Mouse (Mus musculus) midbrain, postnatal 0 days (tissue): Measurements from ENCODE around the gene Zfhx3. TPM values are rescaled to one million over a fixed set of nuclear protein-coding genes. Genes with fewer than 3 reads are reported as not detected.

Source experiments
- ATAC-seq: fragments of 200-750 bp; cut with Nextera tagmentation; 2 replicates; pipeline ENCODE4 v1.8.0; 2017; ENCODE audit warnings: moderate number of reproducible peaks, mild to moderate bottlenecking, moderate TSS enrichment, moderate library complexity; ENCODE audit not compliant: low FRiP score
- DNase-seq: peaks from one replicate; pipeline ENCODE4 v3.0.0-alpha.2; 2015; ENCODE audit warnings: low spot score
- H3K27ac ChIP-seq: fragments of 300-500 bp; sonication (generic); 2 replicates; pipeline ENCODE4 v1.5.1; 2014; ENCODE audit warnings: low read depth, mild to moderate bottlenecking, low read length, mixed read lengths
- H3K27me3 ChIP-seq: fragments of 300-500 bp; sonication (generic); 2 replicates; pipeline ENCODE4 v1.6.1; 2014; ENCODE audit warnings: low read length, control low read depth, mixed read lengths; ENCODE audit not compliant: insufficient read depth
- H3K36me3 ChIP-seq: fragments of 300-500 bp; sonication (generic); 2 replicates; pipeline ENCODE4 v1.6.1; 2014; ENCODE audit warnings: low read length, control low read depth, mixed read lengths; ENCODE audit not compliant: insufficient read depth
- H3K4me1 ChIP-seq: fragments of 300-500 bp; sonication (generic); 2 replicates; pipeline ENCODE4 v1.6.1; 2014; ENCODE audit warnings: mild to moderate bottlenecking, control low read depth, antibody characterized with exemption, low read length, mixed read lengths; ENCODE audit not compliant: insufficient read depth
- H3K4me2 ChIP-seq: fragments of 300-500 bp; sonication (generic); 2 replicates; pipeline ENCODE4 v1.6.1; 2014; ENCODE audit warnings: low read depth, mild to moderate bottlenecking, low read length, mixed read lengths; ENCODE audit not compliant: poor library complexity, severe bottlenecking
- H3K4me3 ChIP-seq: fragments of 300-500 bp; sonication (generic); 2 replicates; pipeline ENCODE4 v1.5.1; 2014; ENCODE audit warnings: low read depth, mild to moderate bottlenecking, low read length, moderate library complexity
- H3K9ac ChIP-seq: fragments of 300-500 bp; sonication (generic); replicated peaks from 2 replicates; pipeline ENCODE4 v1.6.1; 2014; ENCODE audit warnings: mild to moderate bottlenecking, low read length, moderate library complexity, mixed read lengths; ENCODE audit not compliant: poor library complexity, severe bottlenecking
- H3K9me3 ChIP-seq: fragments of 300-500 bp; sonication (generic); 2 replicates; pipeline ENCODE4 v1.6.1; 2016; ENCODE audit warnings: low read length, control low read depth
- CTCF ChIP-seq: IDR thresholded peaks from 2 replicates; pipeline ENCODE4 v1.5.1; 2016; ENCODE audit warnings: antibody characterized with exemption, mild to moderate bottlenecking
- WGBS: fragments of 180-500 bp; shearing (Covaris S2); extraction: QIAGEN DNeasy Blood & Tissue Kit; methylation state at CpG from one replicate; pipeline ENCODE4 v1.1.7; 2014; 5-methylcytosine and 5-hydroxymethylcytosine counted together
- polyA plus RNA-seq: library from polyadenylated mRNA; unstranded; fragments of >200 nt; fragmentation: Nextera tagmentation; extraction: Ambion mirVana; gene quantifications from 2 replicates; pipeline ENCODE4 v1.2.1, GENCODE M21; 2015
- total RNA-seq: library from RNA; depleted of rRNA; stranded (reverse); fragments of >200 nt; gene quantifications from 2 replicates; pipeline ENCODE4 v1.2.3, GENCODE M21; 2014

The Zfhx3 gene
- total and polyA plus RNA-seq, 2 experiments from 2014 or later = 33.1 to 44.5 TPM

DNA sequence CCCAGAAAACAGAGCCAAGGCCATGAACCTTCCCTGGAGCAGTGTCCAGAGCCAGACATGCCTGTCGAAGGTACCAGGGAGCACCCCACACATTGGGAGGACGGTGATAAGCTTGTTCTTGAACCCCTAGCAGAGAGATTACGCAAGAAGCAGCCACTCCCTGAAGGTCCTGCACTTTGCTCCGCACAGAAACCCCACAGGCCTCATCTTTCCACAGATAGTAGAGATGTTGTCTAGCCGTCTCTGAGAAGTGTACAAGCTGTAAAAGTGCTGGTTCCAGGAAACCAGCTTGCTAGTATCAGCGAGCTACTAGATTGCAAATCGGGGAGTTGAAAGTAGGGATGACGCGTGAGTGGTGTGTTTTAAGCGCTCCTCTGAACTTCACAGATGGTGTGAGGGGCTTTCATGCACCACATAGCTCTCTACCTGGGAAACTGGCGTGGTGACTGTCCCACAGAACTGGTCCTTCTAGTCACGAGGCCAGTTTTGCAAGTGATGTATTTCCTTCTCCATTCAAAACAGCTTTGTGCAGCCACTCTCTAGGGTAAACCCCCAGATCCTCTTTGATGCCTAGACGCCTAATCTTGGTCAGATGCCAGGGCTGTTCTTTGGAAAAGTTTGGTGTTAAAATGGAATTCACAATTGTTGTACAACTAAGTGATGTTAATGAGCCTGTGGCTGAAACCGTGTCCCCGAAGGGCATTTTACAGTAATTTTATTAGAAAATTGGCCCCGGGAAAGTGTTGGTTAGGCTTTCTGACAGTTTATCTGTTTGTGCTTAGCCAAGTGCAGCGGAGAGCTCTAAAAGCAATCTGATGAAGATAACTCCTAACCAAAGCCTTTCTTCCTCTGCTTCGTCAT lies 993.6 kb downstream of the Zfhx3 start:
- peaks cover 16% of the 10 kb centered on the region for H3K36me3 ChIP-seq
- H3K4me2 ChIP-seq = no peak overlapping the region
- peak overlapping the region; percentile 34; the same call in 1 of the 2 replicates for H3K27ac ChIP-seq
- H3K9ac ChIP-seq = no peak overlapping the region
- no peaks in the 10 kb centered on the region for H3K27me3 ChIP-seq
- H3K4me1 ChIP-seq = peaks cover 5% of the 10 kb centered on the region; the same call in 1 of the 2 replicates
- no peak overlapping the region for H3K4me3 ChIP-seq
- DNase-seq (no peak), ATAC-seq (no peak)
- TF ChIP-seq CTCF = no peak
- no peaks in the 10 kb centered on the region for H3K9me3 ChIP-seq
- 63% methylated on average over 18 of the region's 18 CpGs for WGBS

- no peak for TF ChIP-seq CTCF
- peaks cover 16% of the 10 kb centered on the region for H3K36me3 ChIP-seq
- DNase-seq (peak; percentile 65), ATAC-seq (no peak)
- H3K4me2 ChIP-seq = no peak overlapping the region
- no peaks in the 10 kb centered on the region for H3K9me3 ChIP-seq
- no peaks in the 10 kb centered on the region for H3K27me3 ChIP-seq
- H3K4me1 ChIP-seq = peaks cover 5% of the 10 kb centered on the region; the same call in 1 of the 2 replicates
- H3K9ac ChIP-seq = no peak overlapping the region
- 42% methylated on average over 19 of the region's 19 CpGs for WGBS
- H3K27ac ChIP-seq = peak overlapping the region; percentile 59; the same call in 1 of the 2 replicates
- H3K4me3 ChIP-seq = no peak overlapping the region
Measured at GRCm38 (mm10) chr8:108936695-108937448, 994.4 kb downstream of the Zfhx3 start.

- H3K36me3 ChIP-seq = peaks cover 16% of the 10 kb centered on the region
- no peak overlapping the region for H3K9ac ChIP-seq
- DNase-seq (no peak), ATAC-seq (no peak)
- H3K4me3 ChIP-seq = no peak overlapping the region
- peaks cover 5% of the 10 kb centered on the region; the same call in 1 of the 2 replicates for H3K4me1 ChIP-seq
- no peak for TF ChIP-seq CTCF
- no peaks in the 10 kb centered on the region for H3K9me3 ChIP-seq
- no peaks in the 10 kb centered on the region for H3K27me3 ChIP-seq
- no peak overlapping the region for H3K4me2 ChIP-seq
- WGBS = 64% methylated on average over 8 of the region's 8 CpGs
- peak overlapping the region; percentile 63 for H3K27ac ChIP-seq
Measured at GRCm38 (mm10) chr8:108937904-108938455, 995.5 kb downstream of the Zfhx3 start.

- H3K27me3 ChIP-seq = no peaks in the 10 kb centered on the region
- 32% methylated on average over 8 of the region's 8 CpGs for WGBS
- no peaks in the 10 kb centered on the region for H3K9me3 ChIP-seq
- H3K4me2 ChIP-seq = no peak overlapping the region
- TF ChIP-seq CTCF = no peak
- ATAC-seq (no peak), DNase-seq (no peak)
- H3K9ac ChIP-seq = no peak overlapping the region
- H3K27ac ChIP-seq = 0 out of 2 replicates have a peak overlapping the region, but pooled peaks have one; percentile 34
- H3K4me3 ChIP-seq = no peak overlapping the region
- H3K4me1 ChIP-seq = peaks cover 3% of the 10 kb centered on the region; the same call in 1 of the 2 replicates
- peaks cover 21% of the 10 kb centered on the region for H3K36me3 ChIP-seq
Measured at GRCm38 (mm10) chr8:108942686-108943085, 1000.2 kb downstream of the Zfhx3 start.

- no peaks in the 10 kb centered on the region for H3K9me3 ChIP-seq
- H3K27me3 ChIP-seq = no peaks in the 10 kb centered on the region
- no peak for ATAC-seq
- no peak overlapping the region for H3K4me3 ChIP-seq
- DNase-seq = no peak
- peaks cover 3% of the 10 kb centered on the region; the same call in 1 of the 2 replicates for H3K4me1 ChIP-seq
- no peak for TF ChIP-seq CTCF
- 60% methylated on average over 11 of the region's 11 CpGs for WGBS
- H3K9ac ChIP-seq = no peak overlapping the region
- peaks cover 25% of the 10 kb centered on the region for H3K36me3 ChIP-seq
- no peak overlapping the region for H3K4me2 ChIP-seq
- H3K27ac ChIP-seq = no peak overlapping the region
Measured at GRCm38 (mm10) chr8:108943132-108943531, 1000.7 kb downstream of the Zfhx3 start.
